Mouse (Mus musculus) CD4-positive, CD25-positive, alpha-beta regulatory T cell, adult 2 months (primary cell): Measurements from ENCODE around the gene Dhx9.
"Not testable (repeated sequence)": the region's sequence is repeated elsewhere in the genome, so short reads cannot be mapped to it uniquely, and the experiment has no call there.

Source experiments
- DNase-seq: peaks from one replicate; pipeline ENCODE4 v3.0.0-alpha.2; 2012; ENCODE audit warnings: low read depth, low spot score

Gene Dhx9

DNA sequence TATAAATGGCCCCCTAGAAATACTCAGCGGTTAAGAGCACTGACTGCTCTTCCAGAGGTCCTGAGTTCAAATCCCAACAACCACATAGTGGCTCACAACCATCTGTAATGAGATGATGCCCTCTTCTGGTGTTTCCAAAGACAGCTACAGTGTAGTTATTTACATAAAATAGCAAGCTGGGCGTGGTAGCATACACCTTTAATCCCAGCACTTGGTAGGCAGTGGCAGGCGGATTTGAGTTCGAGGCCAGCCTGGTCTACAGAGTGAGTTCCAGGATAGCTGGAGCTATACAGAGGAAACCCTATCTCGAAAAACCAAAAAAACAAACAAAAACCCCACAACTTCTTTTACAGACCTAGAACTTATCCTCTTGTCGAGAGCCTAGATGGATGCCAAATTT, 1.3 kb downstream of the Dhx9 start:
- DNase-seq = not testable (repeated sequence)

- DNase-seq = no peak
Observed at GRCm38 (mm10) chr1:153485201-153485796, 2.2 kb downstream of the Dhx9 start.

DNA sequence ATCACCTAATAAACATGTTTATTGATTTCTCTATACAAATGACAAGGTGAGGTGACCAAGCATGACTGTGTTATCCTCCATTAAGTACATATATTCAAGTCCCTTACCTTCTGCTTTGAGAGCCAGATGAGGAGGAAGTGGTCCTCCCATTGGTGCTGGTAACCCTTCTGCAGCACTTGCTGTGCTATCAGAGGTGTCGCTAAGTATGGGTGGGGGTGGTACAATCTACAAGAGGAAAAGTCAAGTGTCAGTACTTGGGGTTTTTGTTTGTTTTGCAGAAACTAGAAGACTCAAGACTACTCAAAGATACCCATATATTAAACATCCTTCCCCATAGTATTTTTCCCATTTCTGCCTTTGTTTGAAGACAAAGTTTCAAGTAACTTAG, 6.4 kb downstream of the Dhx9 start:
- no peak for DNase-seq

DNA sequence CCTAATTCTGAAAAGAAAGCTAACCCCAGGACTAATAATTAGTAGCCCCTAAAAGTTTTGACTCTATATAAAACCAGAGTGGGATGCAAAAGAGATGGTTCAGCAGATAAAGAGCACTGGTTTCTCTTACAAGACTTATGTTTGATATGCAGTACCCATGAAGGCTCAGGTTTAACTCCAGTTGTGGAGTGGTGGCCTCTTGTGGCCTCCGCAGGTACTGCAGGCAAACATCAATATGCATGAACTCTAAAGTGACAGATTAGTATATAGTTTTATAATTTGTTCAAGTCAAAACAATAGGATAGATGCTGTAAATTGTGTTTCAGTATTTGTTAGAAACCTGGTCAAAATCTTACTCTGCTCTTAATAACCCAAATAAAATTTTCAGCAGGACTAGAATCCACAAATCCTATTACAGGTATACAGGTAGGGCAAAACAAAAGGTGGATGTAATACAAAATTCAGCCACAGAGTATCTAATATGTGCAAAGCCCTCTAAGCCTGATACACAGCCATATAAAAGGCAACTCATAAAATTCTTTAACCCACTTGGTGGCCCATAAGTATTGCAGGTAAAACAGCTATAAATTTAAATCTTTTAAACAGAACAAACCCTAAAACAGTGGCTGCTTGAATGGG, 7.0 kb downstream of the Dhx9 start:
- peak; percentile 86 for DNase-seq

GRCm38 (mm10) chr1:153479296-153479695, 8.2 kb downstream of the Dhx9 start:
- DNase-seq = no peak

GRCm38 (mm10) chr1:153461796-153462195, 25.7 kb downstream of the Dhx9 start:
- DNase-seq = no peak

- no peak for DNase-seq
Observed at GRCm38 (mm10) chr1:153456137-153456536, 31.3 kb downstream of the Dhx9 start.

DNA sequence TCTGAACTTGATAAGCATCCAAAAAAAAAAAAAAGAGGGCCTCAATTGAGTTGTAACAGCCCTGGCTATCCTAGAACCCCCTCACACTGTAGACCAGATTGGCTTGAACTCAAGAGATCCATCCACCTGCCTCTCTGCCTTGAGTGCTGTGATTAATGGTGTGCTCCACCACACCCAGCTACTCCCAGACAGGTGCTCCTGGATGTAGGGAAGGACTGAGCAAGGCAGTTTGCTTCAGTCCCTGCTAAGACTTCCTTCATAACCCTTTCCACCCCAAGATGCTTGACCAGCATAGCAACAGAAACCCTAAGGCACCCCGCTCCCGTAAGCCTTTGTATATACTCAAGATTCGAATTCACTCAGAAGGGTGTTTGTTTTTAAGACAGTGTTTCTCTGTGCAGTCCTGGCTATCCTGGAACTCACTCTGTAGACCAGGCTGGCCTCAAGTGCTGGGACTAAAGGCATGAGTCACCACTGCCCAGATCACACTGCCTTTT, 34.3 kb downstream of the Dhx9 start:
- DNase-seq = no peak

DNA sequence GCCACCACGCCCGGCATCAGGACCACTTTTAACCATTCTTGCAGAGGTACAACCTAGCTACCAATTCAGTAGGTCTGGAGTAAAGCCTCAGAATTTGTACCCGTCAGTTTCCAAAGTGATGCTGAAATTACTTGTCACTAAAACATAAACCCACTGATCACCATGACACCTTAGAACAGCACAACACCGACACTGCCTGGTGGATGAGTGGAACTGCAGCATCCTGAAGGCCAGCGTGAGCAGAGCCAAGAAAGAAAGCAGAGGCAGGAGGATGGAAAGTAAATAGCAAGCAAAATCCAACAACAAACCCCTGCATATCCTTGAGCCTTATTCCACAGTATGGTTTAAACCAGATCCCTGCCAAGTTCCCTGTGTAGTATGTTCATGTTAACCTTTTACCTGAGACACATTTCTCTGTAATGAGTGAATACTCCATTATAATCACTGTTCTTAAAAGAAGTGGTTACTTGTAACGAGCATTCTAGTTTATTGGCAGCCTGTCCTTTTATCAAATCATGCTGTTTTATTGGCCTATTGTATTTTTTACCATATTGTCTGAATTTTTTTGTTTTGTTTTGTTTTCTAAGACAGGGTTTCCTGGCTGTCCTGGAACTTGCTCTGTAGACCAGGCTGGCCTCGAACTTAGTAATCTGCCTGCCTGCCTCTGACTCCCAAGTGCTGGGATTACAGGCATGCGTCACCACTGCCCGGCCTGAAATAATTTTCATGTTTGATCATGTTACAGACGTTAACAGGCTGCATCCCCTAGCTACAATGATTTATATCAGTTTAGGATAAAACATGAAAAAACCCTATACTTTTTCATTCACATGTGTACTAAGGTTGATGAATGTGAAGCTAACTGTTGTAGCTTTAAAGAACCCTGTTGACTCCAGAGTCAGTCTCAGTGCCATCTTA, 36.0 kb downstream of the Dhx9 start:
- DNase-seq = peak; percentile 65

DNA sequence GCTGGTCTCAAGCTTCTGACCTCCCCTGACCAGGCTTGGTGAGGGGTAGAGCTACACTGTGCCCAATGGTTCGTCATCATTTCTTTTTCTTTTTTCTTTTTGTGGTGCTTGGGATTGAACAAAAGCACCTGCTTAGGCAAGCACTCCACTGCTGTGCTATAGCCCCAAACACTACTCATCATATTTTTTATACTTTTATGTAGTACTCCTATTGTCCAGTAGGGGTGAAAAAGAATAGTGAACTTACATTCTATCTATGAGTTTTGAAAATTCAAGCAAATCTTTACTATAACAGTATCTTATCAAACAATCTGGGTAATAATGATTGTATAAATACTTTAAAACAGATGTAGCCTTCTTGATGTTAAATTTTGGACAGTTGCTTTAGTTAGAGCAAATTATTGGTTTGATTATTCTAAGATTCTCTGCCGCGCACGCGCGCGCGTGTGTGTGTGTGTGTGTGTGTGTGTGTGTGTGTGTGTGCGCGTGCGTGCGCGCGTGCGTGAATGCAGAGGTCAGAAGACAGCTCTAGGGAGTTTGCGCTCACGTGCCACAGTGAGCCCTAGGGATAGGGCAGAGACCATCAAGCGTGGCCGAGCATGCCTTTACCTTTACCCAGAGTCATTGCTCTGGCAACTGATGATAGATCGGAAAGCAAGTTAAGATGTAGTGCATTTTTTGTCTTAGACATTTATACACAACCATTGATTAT, 41.2 kb downstream of the Dhx9 start:
- no peak for DNase-seq

DNA sequence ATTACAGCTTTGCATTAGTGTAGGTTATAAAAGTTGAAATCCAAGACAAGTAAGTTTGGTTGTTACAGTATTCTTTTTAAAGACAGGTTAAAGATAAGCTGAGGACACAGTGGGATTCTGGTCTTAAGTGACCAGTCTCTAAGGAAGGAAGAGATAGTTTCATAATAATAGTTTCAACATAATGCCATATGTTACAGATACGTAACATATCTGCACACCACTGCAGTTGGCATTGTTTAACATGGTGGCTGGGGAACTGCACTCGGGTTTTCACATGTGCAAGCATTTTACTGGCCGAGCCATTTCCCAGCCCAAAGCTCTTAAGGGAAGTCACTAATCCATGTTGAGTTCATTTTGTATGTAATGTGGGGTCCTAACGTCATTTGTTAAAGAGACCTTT, 43.8 kb downstream of the Dhx9 start:
- no peak for DNase-seq

- DNase-seq = no peak
Observed at GRCm38 (mm10) chr1:153443019-153443418, 44.4 kb downstream of the Dhx9 start.

DNA sequence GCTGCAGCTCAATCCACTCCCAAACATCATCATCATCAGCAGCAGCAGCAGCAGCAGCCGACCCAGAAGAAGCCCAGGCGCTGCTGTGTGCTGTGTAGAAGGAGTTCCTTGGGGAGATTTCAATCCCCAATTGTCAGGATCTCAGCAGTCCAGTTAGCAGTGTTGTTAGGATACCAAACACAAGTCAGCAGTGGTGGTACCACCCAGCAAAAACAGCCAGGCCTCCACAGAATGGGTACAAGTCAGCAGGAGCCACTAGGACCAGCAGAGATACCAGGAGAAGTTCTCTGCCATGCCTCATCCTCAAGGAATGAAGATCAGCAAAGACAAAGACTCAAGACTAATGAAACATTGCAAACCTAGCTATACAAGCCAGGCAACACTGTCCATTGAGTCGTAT, 45.8 kb downstream of the Dhx9 start:
- DNase-seq = no peak

DNA sequence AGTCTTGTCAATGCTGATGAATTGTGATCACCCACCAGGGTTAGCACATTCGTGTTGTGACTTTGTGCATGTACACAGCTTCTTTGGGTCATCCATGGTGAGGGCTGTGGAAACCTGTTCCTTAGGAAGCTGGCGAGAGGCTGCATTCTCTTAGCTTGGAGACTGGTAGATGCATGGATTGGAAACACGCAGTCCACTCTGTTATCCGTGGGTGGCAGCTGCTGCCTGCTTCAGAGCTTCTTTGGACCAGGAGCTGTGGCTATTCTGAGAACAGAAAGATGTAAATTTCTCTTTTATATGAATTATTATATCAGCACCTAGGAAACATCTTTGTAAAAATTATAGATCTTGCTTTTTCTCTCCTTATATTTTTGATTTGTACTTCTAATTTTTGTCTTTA, 46.7 kb downstream of the Dhx9 start:
- DNase-seq = no peak

GRCm38 (mm10) chr1:153437536-153437935, 49.9 kb downstream of the Dhx9 start:
- no peak for DNase-seq

DNA sequence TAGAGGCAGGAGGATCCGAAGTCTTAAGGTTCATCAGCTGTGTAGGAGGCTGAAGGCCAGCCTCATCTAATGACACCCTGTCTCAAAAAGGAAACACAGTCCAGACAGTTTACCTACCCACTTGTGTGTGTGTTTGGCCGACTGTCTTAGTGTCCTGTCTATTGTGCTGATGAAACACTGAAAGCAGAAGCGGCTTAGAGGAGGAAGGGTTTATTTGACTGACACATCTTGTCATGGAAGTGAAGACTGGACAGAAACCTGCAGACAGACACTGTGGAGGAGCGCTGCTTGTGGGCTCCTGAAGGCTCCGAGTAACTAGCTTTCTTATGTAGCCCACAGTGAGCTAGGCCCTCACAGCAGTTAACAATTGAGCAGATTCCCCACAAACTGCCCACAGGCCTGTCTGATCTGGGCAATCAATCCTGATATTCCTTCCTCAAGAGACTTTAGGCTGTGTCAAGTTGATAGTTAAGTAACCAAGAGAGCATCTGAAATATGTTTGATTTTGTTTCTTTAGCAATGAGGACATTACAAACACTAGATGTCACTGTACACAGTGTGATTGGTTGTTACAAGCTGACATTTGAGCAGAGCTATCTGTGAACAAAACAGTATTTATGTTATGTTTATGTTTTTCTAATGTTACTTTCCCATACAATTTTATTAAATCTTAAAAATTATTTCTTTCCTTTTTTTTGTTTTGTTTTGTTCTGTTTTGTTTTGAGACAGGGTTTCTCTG, 53.4 kb downstream of the Dhx9 start:
- DNase-seq = no peak

DNA sequence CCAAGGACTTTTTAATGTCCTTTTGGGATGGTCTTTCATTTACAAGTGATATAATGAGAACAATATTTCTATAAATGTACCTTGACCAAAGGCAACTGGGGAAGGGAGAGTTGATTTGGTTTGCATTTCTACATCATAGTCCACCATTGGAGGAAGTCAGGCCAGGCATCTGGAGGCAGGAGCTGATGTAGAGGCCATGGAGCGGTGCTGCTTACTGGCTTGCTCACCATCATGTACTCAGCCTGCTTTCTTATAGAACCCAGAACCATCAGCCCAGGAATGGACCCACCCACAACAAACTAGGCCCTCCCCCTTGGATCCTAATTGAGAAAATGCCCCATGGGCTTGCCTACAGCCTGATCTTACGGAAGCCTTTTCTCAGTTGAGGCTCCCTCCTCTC, 55.1 kb downstream of the Dhx9 start:
- no peak for DNase-seq

DNA sequence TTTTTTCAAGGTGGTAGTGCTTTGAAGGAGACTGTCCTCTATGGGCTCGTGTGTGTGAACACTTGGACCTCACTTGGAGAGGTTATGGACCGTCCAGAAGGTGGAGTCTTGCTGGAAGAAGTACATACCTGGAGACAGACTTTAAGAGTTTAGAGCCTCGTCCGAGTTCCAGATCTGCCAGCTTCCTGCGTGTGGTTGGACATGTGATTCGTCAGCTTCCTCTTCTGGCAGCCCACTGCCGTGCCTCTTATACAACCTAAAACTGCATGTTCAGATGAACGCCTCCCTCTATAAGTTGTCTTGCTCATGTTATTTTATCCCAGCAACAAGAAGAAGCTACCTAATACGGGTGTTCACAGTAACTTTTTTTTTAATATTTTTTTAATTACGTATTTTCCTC, 55.8 kb downstream of the Dhx9 start:
- DNase-seq = peak; percentile 25

- DNase-seq = no peak
Observed at GRCm38 (mm10) chr1:153431158-153431557, 56.3 kb downstream of the Dhx9 start.

DNA sequence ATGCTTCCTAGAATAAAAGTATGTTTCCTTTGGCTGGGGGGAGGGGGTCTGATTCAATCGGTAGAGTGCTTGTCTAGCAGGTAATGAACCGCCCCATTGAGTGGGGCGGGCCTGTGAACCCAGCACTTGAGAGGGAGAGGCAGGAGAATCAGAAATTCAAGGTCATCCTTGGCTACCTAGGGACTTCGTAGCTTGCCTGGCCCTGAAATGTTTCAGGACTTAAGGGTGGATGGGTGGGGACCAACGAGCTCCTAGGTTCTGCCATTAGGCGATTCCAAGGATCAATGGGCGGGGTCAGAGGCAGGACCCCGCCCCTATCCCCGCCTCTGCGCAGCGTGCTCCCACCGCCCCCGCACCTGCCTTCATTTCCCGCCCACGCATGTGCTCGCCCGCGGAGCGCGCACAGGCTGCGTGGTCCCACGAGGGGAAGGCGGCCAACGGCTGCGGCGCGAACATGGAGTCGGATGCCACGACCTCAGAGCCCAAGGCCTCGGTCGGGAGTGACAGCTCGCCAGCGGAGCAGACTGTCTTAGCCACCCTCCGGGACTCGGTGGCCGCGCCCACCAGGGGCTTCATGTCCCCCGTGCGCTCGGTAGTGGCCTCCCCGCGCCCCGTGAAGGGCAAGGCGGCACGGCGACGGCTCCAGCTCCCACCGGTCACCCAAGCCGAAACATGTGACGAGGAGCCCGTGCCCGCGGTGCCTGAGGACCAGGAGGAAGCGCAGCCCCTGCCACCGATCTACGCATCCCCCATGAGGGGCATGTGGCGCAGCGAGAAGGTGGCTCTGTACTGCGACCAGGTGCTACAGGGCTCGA, 62.5 kb downstream of the Dhx9 start, which contains the start of gene Shcbp1l:
TSS of gene Shcbp1l (plus strand) at position 393 of the 815 bp plus-strand sequence.
- DNase-seq = peak; percentile 86
